Mouse (Mus musculus) retina, embryonic 14.5 days (tissue): ENCODE results near the gene Bag6.

ENCODE experiments used
- DNase-seq: peaks from one replicate; pipeline ENCODE4 v3.0.0-alpha.2; 2015; ENCODE audit warnings: low spot score

Bag6 gene

DNA sequence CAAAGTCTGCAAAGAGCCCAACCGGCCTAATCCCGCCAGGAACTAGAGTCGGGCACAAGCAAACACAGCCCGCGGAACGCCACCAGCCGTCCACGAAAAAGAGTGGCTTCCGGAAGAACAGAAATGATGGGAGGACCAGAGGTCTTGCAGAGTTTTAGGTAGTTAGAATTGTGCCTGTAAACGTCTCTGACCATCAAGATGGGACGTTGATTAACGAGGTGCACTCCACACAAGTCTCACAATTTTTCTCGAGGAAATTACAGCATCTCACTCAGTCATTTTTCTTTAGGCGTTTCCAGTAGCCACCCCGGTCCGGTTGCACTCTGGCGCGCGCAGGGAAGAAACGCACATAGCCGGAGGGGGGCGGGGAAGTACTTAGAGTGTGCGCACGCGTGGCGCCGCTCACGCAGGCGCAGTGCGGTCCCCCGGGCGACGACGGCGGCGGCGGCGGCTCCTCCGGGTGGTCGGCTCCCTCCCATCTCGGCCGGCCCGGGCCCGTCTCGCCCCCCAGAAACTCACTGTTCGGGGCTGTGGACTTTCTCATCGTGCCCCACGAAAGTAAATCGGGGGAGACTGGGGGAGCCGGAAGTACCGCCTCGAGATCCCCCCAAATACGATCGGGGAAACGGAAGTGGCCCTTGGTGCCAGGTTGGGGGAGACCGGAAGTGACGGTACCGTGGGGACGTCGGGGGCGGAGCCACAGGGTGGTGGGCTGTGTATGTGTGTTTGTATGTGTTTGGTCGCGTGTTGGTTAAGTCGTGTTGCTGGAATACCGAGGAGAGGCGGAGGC lies at the start of gene Bag6:
Gene Bag6 (plus strand): TSS at position 378 of the 790 bp plus-strand sequence.
- peak; percentile 97 for DNase-seq

GRCm38 (mm10) chr17:35085208-35085865 lies 49.6 kb upstream of the Bag6 start, which contains the start of gene Ly6g6f:
Ly6g6f (minus strand) TSS chr17:35085610.
- no peak for DNase-seq

GRCm38 (mm10) chr17:35088151-35088550 lies 46.8 kb upstream of the Bag6 start:
- no peak for DNase-seq

GRCm38 (mm10) chr17:35088825-35089644 lies 45.9 kb upstream of the Bag6 start, which contains the start of gene Abhd16a:
Abhd16a (plus strand) TSS chr17:35089263.
- DNase-seq = peak; percentile 93

GRCm38 (mm10) chr17:35090166-35090932 lies 44.6 kb upstream of the Bag6 start:
- DNase-seq = no peak

DNA sequence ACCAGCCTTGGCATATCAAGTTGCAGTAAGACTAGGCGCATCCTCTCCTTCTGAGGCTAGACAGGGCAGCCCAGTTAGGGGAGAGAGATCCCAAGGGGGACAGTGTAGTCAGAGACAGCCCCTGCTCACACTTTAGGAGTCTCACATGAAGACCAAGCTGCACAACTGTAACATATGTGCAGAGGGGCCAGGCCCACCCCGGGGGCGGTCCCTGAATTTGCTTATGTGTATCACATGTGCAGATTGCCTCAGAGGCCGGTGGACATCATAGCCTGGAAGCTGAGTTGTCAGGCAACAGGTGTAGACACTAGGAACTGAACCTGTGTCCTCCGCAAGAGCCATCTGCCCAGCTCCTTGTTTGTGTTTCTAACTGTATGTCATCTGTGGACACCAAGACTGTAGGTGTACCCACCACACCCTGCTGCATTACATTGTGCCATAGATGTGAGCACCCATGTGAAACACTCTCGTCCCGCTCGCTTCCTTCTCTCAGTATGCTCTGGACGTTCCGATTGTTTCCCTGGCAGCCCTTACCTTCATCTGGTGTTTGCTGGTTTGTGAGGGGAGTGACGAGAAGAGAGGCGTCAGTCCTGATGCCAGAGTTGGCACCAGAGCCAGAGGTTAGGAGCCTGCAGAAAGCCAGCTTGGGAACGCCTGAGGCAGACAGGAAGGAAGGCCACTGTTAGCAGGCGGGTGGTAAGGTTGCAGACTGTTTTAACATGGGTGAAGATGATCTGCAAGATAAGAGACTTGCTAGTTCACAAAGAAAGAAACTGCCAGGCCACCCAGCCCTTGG lies 42.4 kb upstream of the Bag6 start:
- no peak for DNase-seq

DNA sequence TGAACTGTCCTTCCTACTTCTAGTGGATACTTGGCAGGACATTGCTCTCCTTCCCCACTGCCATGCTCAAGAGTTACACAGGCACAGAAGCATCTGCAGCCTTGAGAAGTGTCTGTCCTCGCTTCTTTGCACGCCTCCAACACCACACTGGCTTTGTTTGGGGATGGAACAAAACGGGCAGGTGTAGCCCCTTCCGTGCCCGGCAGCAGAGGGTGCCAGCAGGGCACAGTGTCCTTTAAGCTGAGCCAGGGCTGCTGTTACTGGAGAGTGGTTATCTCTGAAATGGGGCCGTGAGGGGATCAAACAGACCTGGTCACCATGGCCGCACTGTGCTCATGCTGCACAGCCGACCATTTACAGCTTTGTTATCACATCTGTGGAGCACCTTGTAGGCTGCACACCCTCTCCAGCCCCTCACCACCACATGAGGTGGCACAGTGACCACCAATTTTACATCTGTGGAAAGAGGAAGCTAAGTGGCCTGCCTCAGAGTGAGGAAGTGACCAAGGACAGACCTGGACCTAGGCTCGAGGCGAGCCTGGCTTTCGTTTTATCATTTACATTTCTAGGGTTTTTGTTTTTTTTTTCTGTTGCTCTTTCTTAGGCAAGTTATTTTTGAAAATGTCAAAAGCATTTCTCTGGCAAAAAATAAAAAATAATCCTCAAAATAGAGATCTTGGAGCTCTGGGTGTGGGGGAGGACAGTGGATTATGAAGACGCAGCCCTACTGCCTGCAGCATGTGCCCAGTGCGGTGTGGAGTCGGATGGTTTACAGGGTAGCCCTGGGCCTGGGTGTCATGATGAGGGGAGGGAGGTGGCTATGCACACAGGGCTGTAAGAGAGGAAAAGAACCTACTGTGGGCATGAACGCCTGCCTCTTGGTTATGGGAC lies 40.3 kb upstream of the Bag6 start:
- DNase-seq = no peak

DNA sequence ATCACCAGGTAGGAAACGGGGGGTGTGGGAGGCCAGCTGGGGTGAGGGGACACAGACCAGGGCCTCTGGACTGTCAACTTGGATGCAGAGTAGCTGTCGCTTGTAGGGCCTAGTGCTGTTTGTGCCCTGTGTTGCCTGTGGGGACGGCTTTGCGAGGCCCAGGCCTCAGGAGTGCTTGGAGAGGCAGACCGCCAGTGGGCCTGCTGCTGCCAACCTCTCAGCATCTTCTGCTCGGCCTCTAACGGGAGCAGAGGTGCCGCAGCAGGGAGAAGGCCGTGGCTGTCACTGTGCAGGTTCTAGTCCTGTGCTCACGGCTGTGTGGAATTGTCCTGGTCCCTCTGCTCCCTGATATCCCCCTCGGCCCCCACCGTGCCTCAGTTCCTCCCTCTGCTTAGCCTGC lies 38.4 kb upstream of the Bag6 start:
- no peak for DNase-seq

DNA sequence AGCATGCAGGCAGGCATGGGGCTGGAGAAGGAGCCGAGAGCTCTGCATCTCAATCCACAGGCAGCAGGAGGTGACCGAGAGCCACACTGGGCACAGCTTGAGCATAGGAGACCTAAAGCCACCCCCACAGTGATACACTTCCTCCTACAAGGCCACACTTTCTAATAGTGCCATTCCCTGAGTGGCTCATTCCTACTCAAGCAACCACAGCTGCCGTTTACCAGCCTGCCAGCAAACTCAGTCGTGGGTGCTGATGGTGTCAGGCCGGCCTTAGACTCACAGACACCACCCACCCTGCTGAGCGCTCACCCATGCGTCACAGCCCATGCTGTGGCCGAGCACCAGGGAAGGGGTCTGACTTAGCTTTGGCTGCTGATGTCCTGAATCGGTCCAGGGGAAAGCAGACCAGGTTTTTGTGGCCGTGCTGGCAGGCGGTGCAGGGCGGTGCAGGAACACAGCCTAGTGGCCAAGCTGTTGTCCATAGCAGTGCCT lies 37.8 kb upstream of the Bag6 start:
- DNase-seq = no peak

GRCm38 (mm10) chr17:35100196-35100765 lies 34.7 kb upstream of the Bag6 start:
- DNase-seq = no peak

GRCm38 (mm10) chr17:35101161-35101560 lies 33.8 kb upstream of the Bag6 start:
- no peak for DNase-seq

- DNase-seq = no peak
Observed at GRCm38 (mm10) chr17:35102299-35102698, 32.7 kb upstream of the Bag6 start.

- DNase-seq = no peak
Observed at GRCm38 (mm10) chr17:35103221-35103690, 31.7 kb upstream of the Bag6 start.

DNA sequence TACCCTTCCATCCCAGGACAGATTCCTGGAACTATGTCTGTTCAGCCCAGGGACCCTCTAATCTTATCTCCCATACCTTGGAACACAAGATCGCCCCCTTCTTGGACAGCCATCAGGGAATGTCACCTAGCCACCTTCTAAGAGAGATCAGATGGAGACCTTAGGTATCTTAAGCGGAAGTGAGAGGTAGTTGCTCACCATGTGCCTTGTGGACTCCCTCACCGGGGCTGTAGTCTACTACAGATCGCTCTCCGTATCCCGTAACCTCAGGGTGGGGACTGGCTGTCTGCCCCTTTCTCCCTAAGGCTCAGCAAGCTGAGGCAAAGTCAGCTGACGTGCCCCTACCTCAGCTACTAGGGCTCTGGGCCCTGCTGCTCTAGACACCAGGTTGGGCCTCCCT lies 30.9 kb upstream of the Bag6 start:
- DNase-seq = no peak

- no peak for DNase-seq
Observed at GRCm38 (mm10) chr17:35104754-35105153, 30.2 kb upstream of the Bag6 start.

- DNase-seq = peak; percentile 75
Observed at GRCm38 (mm10) chr17:35105740-35106389, 29.1 kb upstream of the Bag6 start.

- DNase-seq = peak; percentile 20
Observed at GRCm38 (mm10) chr17:35106522-35106921, 28.5 kb upstream of the Bag6 start.

GRCm38 (mm10) chr17:35108097-35108496 lies 26.9 kb upstream of the Bag6 start, which contains the start of gene Ly6g5c:
Ly6g5c (plus strand) TSS chr17:35108279.
- no peak for DNase-seq

DNA sequence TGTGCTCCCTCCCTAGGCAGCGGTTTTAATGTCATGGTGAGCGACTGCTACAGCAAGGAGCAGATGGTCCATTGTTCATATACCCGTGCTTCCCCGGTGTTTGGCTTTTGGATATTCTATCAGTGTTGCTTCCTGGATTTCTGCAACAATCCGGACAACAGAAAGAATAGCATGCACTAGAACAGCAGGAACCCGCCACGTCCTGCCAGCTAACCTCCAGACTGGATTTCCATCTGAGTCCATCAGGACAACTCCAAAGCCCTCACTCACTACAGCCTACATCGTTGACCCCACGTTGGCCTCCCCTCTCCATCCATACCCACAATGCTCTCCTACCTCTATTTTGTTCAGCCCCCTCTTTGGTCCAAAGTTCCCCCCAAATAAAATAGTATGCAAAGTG lies 23.2 kb upstream of the Bag6 start:
- no peak for DNase-seq
